Mouse (Mus musculus): ENCODE data around the gene Kdm6b. TPM values are rescaled to one million over a fixed set of nuclear protein-coding genes. Genes with fewer than 3 reads are reported as not detected.

Kdm6b gene
- total and polyA plus RNA-seq, 2 experiments from 2014 or later: 15.0 to 30.2 TPM

DNA sequence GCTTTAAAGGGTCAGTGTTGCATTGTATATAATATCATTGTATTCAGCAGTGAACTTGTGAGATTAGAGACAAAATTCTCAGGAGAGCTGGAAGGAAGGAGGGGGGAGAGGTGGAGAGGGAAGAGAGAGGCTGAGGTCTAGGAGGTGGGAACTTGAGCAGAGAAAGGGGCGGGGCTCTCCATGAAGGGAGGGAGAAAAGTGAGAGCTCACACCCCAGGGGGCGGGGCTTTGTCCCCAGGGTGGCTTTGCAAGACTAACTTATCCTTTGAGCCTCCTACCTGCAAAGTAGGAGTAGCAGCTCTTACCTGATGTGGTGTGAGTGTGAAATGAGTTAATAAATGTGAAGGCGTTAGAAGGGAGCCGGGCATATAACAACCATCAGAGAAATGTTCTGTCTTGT, 15.3 kb upstream of the Kdm6b start:
- Histone ChIP-seq H3K27ac (ENCODE audit: low read depth, low read length) (no peak overlapping the region), H3K9me3 (ENCODE audit: low read length) (no peaks in the 10 kb centered on the region), H3K4me1 (ENCODE audit: insufficient read depth) (no peaks in the 10 kb centered on the region), H3K9ac (no peak overlapping the region), H3K27me3 (ENCODE audit: insufficient read depth, low read length) (no peaks in the 10 kb centered on the region), H3K4me3 (ENCODE audit: low read depth, low read length) (no peak overlapping the region), H3K36me3 (ENCODE audit: insufficient read depth) (no peaks in the 10 kb centered on the region), H3K4me2 (ENCODE audit: low read depth) (no peak overlapping the region)
- no peak for TF ChIP-seq CTCF (IDR thresholded peaks at IDR 0.05; ENCODE audit: low read depth)
- ATAC-seq: no peak
- WGBS: 37% methylated on average over 4 of the region's 4 CpGs
- DNase-seq: no peak

- peaks cover 10% of the 10 kb centered on the region; the same call in 1 of the 2 replicates for H3K27me3 ChIP-seq (ENCODE audit: insufficient read depth, low read length)
- H3K36me3 ChIP-seq (ENCODE audit: insufficient read depth): no peaks in the 10 kb centered on the region
- no peaks in the 10 kb centered on the region for H3K9me3 ChIP-seq (ENCODE audit: low read length)
- no peaks in the 10 kb centered on the region for H3K4me1 ChIP-seq (ENCODE audit: insufficient read depth)
- 82% methylated on average over 2 of the region's 2 CpGs for WGBS
- no peak for TF ChIP-seq CTCF (IDR thresholded peaks at IDR 0.05; ENCODE audit: low read depth)
- no peak overlapping the region for H3K9ac ChIP-seq
- no peak overlapping the region for H3K4me3 ChIP-seq (ENCODE audit: low read depth, low read length)
- ATAC-seq (no peak), DNase-seq (no peak)
- no peak overlapping the region for H3K27ac ChIP-seq (ENCODE audit: low read depth, low read length)
- no peak overlapping the region for H3K4me2 ChIP-seq (ENCODE audit: low read depth)
Measured at GRCm38 (mm10) chr11:69426246-69426645, 12.8 kb upstream of the Kdm6b start.

DNA sequence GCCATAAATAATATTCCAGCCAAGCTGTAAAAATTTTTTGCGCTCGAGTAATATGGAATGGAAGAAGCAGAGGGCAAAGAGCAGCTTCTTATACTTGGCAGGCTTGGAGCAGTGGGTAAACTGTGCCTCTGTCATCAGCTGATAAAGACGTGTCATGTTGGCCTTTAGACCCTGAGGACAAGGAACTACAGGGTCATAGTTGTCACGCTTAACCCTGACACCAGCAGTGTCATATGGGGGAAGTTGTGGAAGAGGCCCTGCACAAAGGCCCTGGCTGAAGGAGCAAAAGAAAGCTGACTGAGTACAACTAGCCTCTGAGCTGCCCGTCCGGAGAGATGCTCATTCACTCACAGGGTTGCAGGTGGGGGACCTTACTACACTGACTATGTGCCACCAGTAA, 10.4 kb upstream of the Kdm6b start:
- peaks cover 10% of the 10 kb centered on the region for H3K4me1 ChIP-seq (ENCODE audit: insufficient read depth)
- H3K4me2 ChIP-seq (ENCODE audit: low read depth): no peak overlapping the region
- no peak overlapping the region for H3K9ac ChIP-seq
- H3K4me3 ChIP-seq (ENCODE audit: low read depth, low read length): no peak overlapping the region
- TF ChIP-seq CTCF (IDR thresholded peaks at IDR 0.05; ENCODE audit: low read depth): no peak
- H3K27me3 ChIP-seq (ENCODE audit: insufficient read depth, low read length): peaks cover 19% of the 10 kb centered on the region
- no peak for DNase-seq
- H3K9me3 ChIP-seq (ENCODE audit: low read length): no peaks in the 10 kb centered on the region
- no peaks in the 10 kb centered on the region for H3K36me3 ChIP-seq (ENCODE audit: insufficient read depth)
- ATAC-seq: no peak
- 75% methylated on average over 6 of the region's 6 CpGs for WGBS
- H3K27ac ChIP-seq (ENCODE audit: low read depth, low read length): no peak overlapping the region

DNA sequence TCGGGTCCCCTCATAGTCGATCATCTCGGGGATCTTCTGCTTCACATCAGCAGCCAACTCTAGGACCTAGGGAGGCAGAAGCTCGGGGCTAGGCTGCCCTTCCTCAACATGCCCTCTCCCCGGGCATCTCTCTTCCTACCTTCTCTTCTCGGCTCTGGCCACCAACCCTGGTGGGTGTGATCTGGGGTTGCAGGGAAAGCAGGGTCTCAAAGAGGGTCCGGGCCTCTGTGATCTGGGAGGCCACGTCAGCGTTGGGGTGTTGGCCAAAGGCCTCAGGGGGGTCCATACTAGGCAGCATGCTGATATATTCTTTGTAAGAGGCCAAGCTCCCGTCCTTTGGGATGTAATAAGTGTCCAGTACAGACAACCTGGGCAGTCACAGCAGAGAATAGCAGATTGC, 9.4 kb upstream of the Kdm6b start:
- TF ChIP-seq CTCF (IDR thresholded peaks at IDR 0.05; ENCODE audit: low read depth): no peak
- Histone ChIP-seq H3K4me2 (ENCODE audit: low read depth) (no peak overlapping the region), H3K4me1 (ENCODE audit: insufficient read depth) (peaks cover 10% of the 10 kb centered on the region), H3K9me3 (ENCODE audit: low read length) (no peaks in the 10 kb centered on the region), H3K27me3 (ENCODE audit: insufficient read depth, low read length) (peaks cover 19% of the 10 kb centered on the region), H3K27ac (ENCODE audit: low read depth, low read length) (no peak overlapping the region), H3K4me3 (ENCODE audit: low read depth, low read length) (no peak overlapping the region), H3K9ac (no peak overlapping the region), H3K36me3 (ENCODE audit: insufficient read depth) (no peaks in the 10 kb centered on the region)
- no peak for DNase-seq
- WGBS: 88% methylated on average over 10 of the region's 10 CpGs
- ATAC-seq: no peak

GRCm38 (mm10) chr11:69421131-69421977, 7.9 kb upstream of the Kdm6b start:
- no peak overlapping the region for H3K4me2 ChIP-seq (ENCODE audit: low read depth)
- DNase-seq (no peak), ATAC-seq (no peak)
- H3K9me3 ChIP-seq (ENCODE audit: low read length): no peaks in the 10 kb centered on the region
- H3K36me3 ChIP-seq (ENCODE audit: insufficient read depth): no peaks in the 10 kb centered on the region
- H3K27me3 ChIP-seq (ENCODE audit: insufficient read depth, low read length): peaks cover 19% of the 10 kb centered on the region
- TF ChIP-seq CTCF (IDR thresholded peaks at IDR 0.05; ENCODE audit: low read depth): no peak
- H3K4me3 ChIP-seq (ENCODE audit: low read depth, low read length): no peak overlapping the region
- H3K4me1 ChIP-seq (ENCODE audit: insufficient read depth): peaks cover 18% of the 10 kb centered on the region
- WGBS: 12% methylated on average over 25 of the region's 25 CpGs
- H3K27ac ChIP-seq (ENCODE audit: low read depth, low read length): no peak overlapping the region
- H3K9ac ChIP-seq: no peak overlapping the region

- H3K4me2 ChIP-seq (ENCODE audit: low read depth): peak overlapping the region; percentile 98
- H3K27me3 ChIP-seq (ENCODE audit: insufficient read depth, low read length): peaks cover 19% of the 10 kb centered on the region
- TF ChIP-seq CTCF (IDR thresholded peaks at IDR 0.05; ENCODE audit: low read depth): no peak
- H3K4me1 ChIP-seq (ENCODE audit: insufficient read depth): peaks cover 18% of the 10 kb centered on the region
- H3K9me3 ChIP-seq (ENCODE audit: low read length): no peaks in the 10 kb centered on the region
- H3K9ac ChIP-seq: no peak overlapping the region; the same call in 1 of the 2 replicates
- H3K36me3 ChIP-seq (ENCODE audit: insufficient read depth): no peaks in the 10 kb centered on the region
- H3K4me3 ChIP-seq (ENCODE audit: low read depth, low read length): peak overlapping the region; percentile 71
- H3K27ac ChIP-seq (ENCODE audit: low read depth, low read length): no peak overlapping the region
- ATAC-seq: no peak
- DNase-seq: no peak
- WGBS: 12% methylated on average over 10 of the region's 10 CpGs
Measured at GRCm38 (mm10) chr11:69420554-69421000, 7.1 kb upstream of the Kdm6b start.

GRCm38 (mm10) chr11:69419813-69420553, 6.5 kb upstream of the Kdm6b start:
- WGBS: 3% methylated on average over 31 of the region's 31 CpGs
- Histone ChIP-seq H3K27ac (ENCODE audit: low read depth, low read length) (no peak overlapping the region), H3K4me1 (ENCODE audit: insufficient read depth) (peaks cover 18% of the 10 kb centered on the region), H3K36me3 (ENCODE audit: insufficient read depth) (no peaks in the 10 kb centered on the region), H3K27me3 (ENCODE audit: insufficient read depth, low read length) (peaks cover 19% of the 10 kb centered on the region), H3K4me2 (ENCODE audit: low read depth) (peak overlapping the region; percentile 98), H3K9me3 (ENCODE audit: low read length) (no peaks in the 10 kb centered on the region), H3K4me3 (ENCODE audit: low read depth, low read length) (peak overlapping the region; percentile 71), H3K9ac (no peak overlapping the region; the same call in 1 of the 2 replicates)
- TF ChIP-seq CTCF (IDR thresholded peaks at IDR 0.05; ENCODE audit: low read depth): no peak
- DNase-seq: no peak
- ATAC-seq: no peak
